In the genomic region with DNA sequence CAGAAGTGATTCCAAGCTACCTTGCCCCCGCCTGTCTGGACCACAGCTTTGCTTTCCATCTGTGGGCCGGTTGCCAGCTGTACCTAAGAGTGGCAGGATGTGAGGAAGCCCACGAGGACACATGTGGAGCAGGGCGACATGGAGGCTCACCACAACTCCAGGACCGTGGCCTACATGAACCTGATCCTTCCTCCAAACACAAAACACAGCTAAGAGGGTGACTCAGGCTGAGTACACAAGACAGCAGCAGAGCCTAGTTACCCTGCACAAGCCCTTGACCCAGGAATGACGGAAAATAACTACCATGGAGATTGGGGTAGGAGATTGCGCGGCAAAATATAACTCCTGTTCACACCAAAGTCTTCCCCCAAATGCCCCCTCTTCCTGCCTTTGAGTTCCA, we compare ENCODE assay signal across 19 mouse cellular contexts. TPM values are rescaled to one million over a fixed set of nuclear protein-coding genes. Genes with fewer than 3 reads are reported as not detected.
DNase-seq lines count a peak whose midpoint lies in the region; ATAC-seq and TF ChIP-seq lines count a peak whose summit lies in the region.
"Had no signal": no experiment of that assay in that cellular context is flagged by ENCODE, and none has a peak within 500 bp of the region (broad histone marks: within the 10 kb centered on the region; RNA-seq: fewer than 3 reads in every experiment).

No protein-coding gene starts in this region.

- 0 out of 2 replicates have a peak overlapping the region, but pooled peaks have one; percentile 32 for H3K27ac ChIP-seq in limb, embryonic 12.5 days
- H3K27ac ChIP-seq in limb, embryonic 10.5 days: no peak overlapping the region
- H3K27ac ChIP-seq in MEL (ENCODE audit: control insufficient read depth, low read depth, low read length): peak overlapping the region; percentile 28; the same call in 1 of the 2 replicates
- H3K27ac ChIP-seq in liver, embryonic 13.5 days: peak overlapping the region; percentile 97
- H3K27ac ChIP-seq: hindbrain, embryonic 13.5 days; midbrain, embryonic 12.5 days; neural tube, embryonic 12.5 days had no signal

- H3K79me2 ChIP-seq in MEL (ENCODE audit: control insufficient read depth, insufficient read depth, low read length, poor library complexity): peaks cover 29% of the 10 kb centered on the region; the same call in 1 of the 2 replicates

- DNase-seq in heart, adult 11 months: peak; percentile 89
- DNase-seq in heart, adult 8-10 months (ENCODE audit: low spot score): no peak
- no peak for DNase-seq in limb, embryonic 10.5 days (ENCODE audit: low spot score)
- DNase-seq in MEL (ENCODE audit: low read depth, low spot score): no peak
- no peak for DNase-seq in liver, embryonic 13.5 days
- no peak for DNase-seq in embryo, embryonic 9.5 days (ENCODE audit: extremely low spot score)
- DNase-seq in urinary bladder, postnatal 36 days (ENCODE audit: low spot score in 2 of 2): no peak
- DNase-seq: adrenal gland, adult 8-10 months; cerebellum, adult 9-11 months; gastrocnemius, postnatal 10 days; kidney, adult 8-10 months; kidney, postnatal 14 days; lung, postnatal 4 days; thymus, postnatal 36 days had no signal

- ATAC-seq in limb, embryonic 12.5 days (ENCODE audit: insufficient number of reproducible peaks, insufficient read depth, low FRiP score, low TSS enrichment, low read depth): no peak
- ATAC-seq in liver, embryonic 13.5 days (ENCODE audit: low read depth): no peak
- ATAC-seq: inflammation-experienced regulatory T-cells, adult 6 months had no signal

- no peak for TF ChIP-seq CTCF in MEL (IDR thresholded peaks at IDR 0.05 in 2 of 3, conservative IDR thresholded peaks at IDR 0.05 in 1 of 3; ENCODE audit: control insufficient read depth in 1 of 3, insufficient read depth in 1 of 3, low read depth in 2 of 3, low read length in 3 of 3, poor library complexity in 1 of 3, severe bottlenecking in 1 of 3)

- H3K4me1 ChIP-seq in limb, embryonic 12.5 days (replicated peaks): peaks cover 11% of the 10 kb centered on the region
- H3K4me1 ChIP-seq in limb, embryonic 10.5 days: no peaks in the 10 kb centered on the region
- H3K4me1 ChIP-seq in MEL (ENCODE audit: control insufficient read depth in 1 of 2, insufficient read depth in 2 of 2, low read length in 2 of 2): peaks cover 34 to 53% of the 10 kb centered on the region in 2 experiments
- peaks cover 98% of the 10 kb centered on the region for H3K4me1 ChIP-seq in liver, embryonic 13.5 days (replicated peaks)
- H3K4me1 ChIP-seq: hindbrain, embryonic 13.5 days; neural tube, embryonic 12.5 days had no signal

- H3K4me2 ChIP-seq in limb, embryonic 12.5 days: no peak overlapping the region
- peak overlapping the region; percentile 70 for H3K4me2 ChIP-seq in liver, embryonic 13.5 days
- H3K4me2 ChIP-seq: hindbrain, embryonic 13.5 days; midbrain, embryonic 12.5 days; neural tube, embryonic 12.5 days had no signal

- 79% methylated on average over 8 of the region's 8 CpGs for WGBS in limb, embryonic 12.5 days
- 88% methylated on average over 8 of the region's 8 CpGs for WGBS in limb, embryonic 10.5 days
- 71% methylated on average over 8 of the region's 8 CpGs for WGBS in liver, embryonic 13.5 days (ENCODE audit: insufficient replicate concordance)

- H3K4me3 ChIP-seq in limb, embryonic 12.5 days (replicated peaks): no peak overlapping the region
- no peak overlapping the region for H3K4me3 ChIP-seq in limb, embryonic 10.5 days
- no peak overlapping the region for H3K4me3 ChIP-seq in MEL (ENCODE audit: control insufficient read depth in 1 of 2, insufficient read depth in 1 of 2, low read depth in 2 of 2, low read length in 2 of 2)
- peak overlapping the region; percentile 53 for H3K4me3 ChIP-seq in liver, embryonic 13.5 days (replicated peaks)
- H3K4me3 ChIP-seq: hindbrain, embryonic 13.5 days; midbrain, embryonic 12.5 days; neural tube, embryonic 12.5 days had no signal

- TF ChIP-seq RAD21 in MEL (IDR thresholded peaks at IDR 0.05; ENCODE audit: low read depth, low read length): no peak

- TF ChIP-seq POLR2A in MEL (IDR thresholded peaks at IDR 0.05; ENCODE audit: control insufficient read depth in 1 of 2, insufficient read depth in 1 of 2, low read depth in 1 of 2, low read length in 2 of 2, poor library complexity in 1 of 2): no peak

- no peaks in the 10 kb centered on the region for H3K27me3 ChIP-seq in limb, embryonic 12.5 days
- H3K27me3 ChIP-seq in limb, embryonic 10.5 days (ENCODE audit: low read depth, poor library complexity, severe bottlenecking): no peaks in the 10 kb centered on the region
- H3K27me3 ChIP-seq in MEL (ENCODE audit: control insufficient read depth in 1 of 2, insufficient read depth in 2 of 2, low read length in 2 of 2): no peaks in the 10 kb centered on the region
- no peaks in the 10 kb centered on the region for H3K27me3 ChIP-seq in liver, embryonic 13.5 days
- H3K27me3 ChIP-seq: hindbrain, embryonic 13.5 days; midbrain, embryonic 12.5 days; neural tube, embryonic 12.5 days had no signal

- no peaks in the 10 kb centered on the region for H3K9me3 ChIP-seq in limb, embryonic 12.5 days
- no peaks in the 10 kb centered on the region for H3K9me3 ChIP-seq in limb, embryonic 10.5 days (replicated peaks)
- no peaks in the 10 kb centered on the region for H3K9me3 ChIP-seq in MEL (replicated peaks; ENCODE audit: insufficient read depth, low read length)
- no peaks in the 10 kb centered on the region for H3K9me3 ChIP-seq in liver, embryonic 13.5 days (replicated peaks)
- H3K9me3 ChIP-seq: hindbrain, embryonic 13.5 days; midbrain, embryonic 12.5 days; neural tube, embryonic 12.5 days had no signal

- no peak for TF ChIP-seq EP300 in MEL (IDR thresholded peaks at IDR 0.05; ENCODE audit: low read depth in 1 of 2, low read length in 2 of 2)

- no peak overlapping the region for H3K9ac ChIP-seq in limb, embryonic 12.5 days (replicated peaks)
- no peak overlapping the region for H3K9ac ChIP-seq in MEL (ENCODE audit: control insufficient read depth, low read depth, low read length, poor library complexity, severe bottlenecking)
- H3K9ac ChIP-seq in liver, embryonic 13.5 days: peak overlapping the region; percentile 77
- H3K9ac ChIP-seq: hindbrain, embryonic 13.5 days; midbrain, embryonic 12.5 days; neural tube, embryonic 12.5 days had no signal

- H3K36me3 ChIP-seq in limb, embryonic 12.5 days: peaks cover 5% of the 10 kb centered on the region
- H3K36me3 ChIP-seq in limb, embryonic 10.5 days: peaks cover 29% of the 10 kb centered on the region
- peaks cover 0 to 52% of the 10 kb centered on the region in 2 experiments; a peak in 3 of 4 replicates for H3K36me3 ChIP-seq in MEL (ENCODE audit: control insufficient read depth in 1 of 2, insufficient read depth in 2 of 2, low read length in 2 of 2)
- H3K36me3 ChIP-seq in liver, embryonic 13.5 days: peaks cover 4% of the 10 kb centered on the region
- H3K36me3 ChIP-seq: hindbrain, embryonic 13.5 days; midbrain, embryonic 12.5 days; neural tube, embryonic 12.5 days had no signal

TF ChIP-seq in MEL, 35 proteins besides CTCF, POLR2A, EP300 and RAD21:
- TF ChIP-seq BHLHE40 (IDR thresholded peaks at IDR 0.05; ENCODE audit: borderline replicate concordance, low read depth, low read length) (no peak), ETS1 (IDR thresholded peaks at IDR 0.05; ENCODE audit: low read depth, low read length) (no peak), ZMIZ1 (IDR thresholded peaks at IDR 0.05; ENCODE audit: low read depth, low read length) (no peak), GATA1 (IDR thresholded peaks at IDR 0.05; ENCODE audit: low read depth, low read length) (no peak)

RNA-seq across cellular contexts. Expression of gene Emilin2, which starts 44.4 kb away (rescaled TPM):
- 10 to 100 TPM; 25.3 to 46.2 (median 41.1) TPM for total RNA-seq in heart, adult 8-10 months (2022)
- polyA plus RNA-seq in limb, embryonic 12.5 days (2016; fragmentation: Nextera tagmentation; extraction: Ambion mirVana): 22.9 and 23.7 TPM in 2 replicates
- polyA plus RNA-seq in limb, embryonic 10.5 days (2016; fragmentation: Nextera tagmentation; extraction: Ambion mirVana): 30.0 and 36.1 TPM in 2 replicates
- 76.6 and 92.6 TPM in 2 replicates for total RNA-seq in MEL (2012; rRNA removed)
- polyA plus RNA-seq in MEL (2012; ENCODE audit: insufficient read depth in 1 of 2, insufficient read length in 2 of 2, low read depth in 1 of 2, low replicate concordance in 2 of 2, missing spikeins in 1 of 2): 10 to 100 TPM; 37.4 to 95.5 TPM
- 23.0 and 24.9 TPM in 2 replicates for polyA plus RNA-seq in liver, embryonic 13.5 days (2015; fragmentation: Nextera tagmentation; extraction: Ambion mirVana)
